Mouse (Mus musculus) heart, adult 8-10 months (tissue): Measurements from ENCODE around the gene Mogs. TPM values are rescaled to one million over a fixed set of nuclear protein-coding genes. Genes with fewer than 3 reads are reported as not detected.

ENCODE experiments used
- DNase-seq: peaks from one replicate; pipeline ENCODE4 v3.0.0; 2022; ENCODE audit warnings: low spot score
- total RNA-seq, 4 experiments: library from RNA; stranded (reverse); gene quantifications; 2 replicates each; pipeline ENCODE4 v1.2.4; 2022

Gene Mogs
- total RNA-seq, 4 experiments from 2014 or later = 6.0 to 10.3 (median 8.0) TPM

- no peak for DNase-seq
Measured at GRCm38 (mm10) chr6:83121863-83122710, 6.8 kb downstream of the Mogs start.

GRCm38 (mm10) chr6:83122961-83123360, 7.7 kb downstream of the Mogs start:
- DNase-seq = no peak

GRCm38 (mm10) chr6:83124851-83125312, 9.6 kb downstream of the Mogs start:
- peak; percentile 93 for DNase-seq

- no peak for DNase-seq
Measured at GRCm38 (mm10) chr6:83125331-83125730, 10.0 kb downstream of the Mogs start, which contains the start of gene Ino80b. Gene Ino80b (minus strand): TSS chr6:83125431.

GRCm38 (mm10) chr6:83127419-83127818, 12.1 kb downstream of the Mogs start:
- DNase-seq = no peak

- no peak for DNase-seq
Measured at GRCm38 (mm10) chr6:83131469-83132034, 16.3 kb downstream of the Mogs start.

- no peak for DNase-seq
Measured at GRCm38 (mm10) chr6:83132176-83132919, 17.1 kb downstream of the Mogs start.

- no peak for DNase-seq
Measured at GRCm38 (mm10) chr6:83134226-83134625, 18.9 kb downstream of the Mogs start.

- no peak for DNase-seq
Measured at GRCm38 (mm10) chr6:83134951-83135513, 19.7 kb downstream of the Mogs start, which contains the start of gene Rtkn. Gene Rtkn (plus strand): TSS chr6:83135463.

GRCm38 (mm10) chr6:83135571-83136161, 20.4 kb downstream of the Mogs start:
- no peak for DNase-seq

- DNase-seq = no peak
Measured at GRCm38 (mm10) chr6:83136291-83136880, 21.1 kb downstream of the Mogs start.

GRCm38 (mm10) chr6:83136881-83137575, 21.7 kb downstream of the Mogs start:
- no peak for DNase-seq

GRCm38 (mm10) chr6:83137576-83137950, 22.3 kb downstream of the Mogs start:
- DNase-seq = peak; percentile 91

GRCm38 (mm10) chr6:83138056-83138455, 22.8 kb downstream of the Mogs start:
- no peak for DNase-seq

- no peak for DNase-seq
Measured at GRCm38 (mm10) chr6:83140044-83140443, 24.7 kb downstream of the Mogs start.

GRCm38 (mm10) chr6:83141636-83142035, 26.3 kb downstream of the Mogs start:
- no peak for DNase-seq

GRCm38 (mm10) chr6:83142211-83142731, 27.0 kb downstream of the Mogs start:
- DNase-seq = no peak

- no peak for DNase-seq
Measured at GRCm38 (mm10) chr6:83142886-83143285, 27.6 kb downstream of the Mogs start.

- no peak for DNase-seq
Measured at GRCm38 (mm10) chr6:83145209-83145608, 29.9 kb downstream of the Mogs start.

GRCm38 (mm10) chr6:83145805-83146204, 30.5 kb downstream of the Mogs start:
- DNase-seq = no peak
